Mouse (Mus musculus): ENCODE measurements around the gene Pcolce2. TPM values are rescaled to one million over a fixed set of nuclear protein-coding genes. Genes with fewer than 3 reads are reported as not detected.

Pcolce2 gene
- total and polyA plus RNA-seq, 3 experiments, result not detected

GRCm38 (mm10) chr9:95685660-95686440 lies 48.4 kb downstream of the Pcolce2 start:
- Histone ChIP-seq H3K27ac (ENCODE audit: control insufficient read depth, low read depth, low read length) (no peak overlapping the region), H3K9ac (ENCODE audit: control insufficient read depth, low read depth, low read length, poor library complexity, severe bottlenecking) (no peak overlapping the region), H3K36me3 (ENCODE audit: control insufficient read depth in 1 of 2, insufficient read depth in 2 of 2, low read length in 2 of 2) (no peaks in the 10 kb centered on the region), H3K9me3 (replicated peaks; ENCODE audit: insufficient read depth, low read length) (no peaks in the 10 kb centered on the region), H3K27me3 (ENCODE audit: control insufficient read depth in 1 of 2, insufficient read depth in 2 of 2, low read length in 2 of 2) (no peaks in the 10 kb centered on the region; a peak in 1 of 4 replicates), H3K4me1 (ENCODE audit: control insufficient read depth in 1 of 2, insufficient read depth in 2 of 2, low read length in 2 of 2) (no peaks in the 10 kb centered on the region), H3K4me3 (ENCODE audit: control insufficient read depth in 1 of 2, insufficient read depth in 1 of 2, low read depth in 2 of 2, low read length in 2 of 2) (no peak overlapping the region), H3K79me2 (ENCODE audit: control insufficient read depth, insufficient read depth, low read length, poor library complexity) (no peaks in the 10 kb centered on the region)
- TF ChIP-seq RAD21 (IDR thresholded peaks at IDR 0.05; ENCODE audit: low read depth, low read length) (no peak), RCOR1 (IDR thresholded peaks at IDR 0.05; ENCODE audit: low read depth, low read length) (no peak), GABPA (IDR thresholded peaks at IDR 0.05; ENCODE audit: low read depth, low read length) (no peak), SMC3 (IDR thresholded peaks at IDR 0.05; ENCODE audit: low read depth, low read length) (no peak)
- no peak for DNase-seq (ENCODE audit: low read depth, low spot score)

- H3K36me3 ChIP-seq (ENCODE audit: control insufficient read depth in 1 of 2, insufficient read depth in 2 of 2, low read length in 2 of 2), result no peaks in the 10 kb centered on the region
- no peak overlapping the region for H3K9ac ChIP-seq (ENCODE audit: control insufficient read depth, low read depth, low read length, poor library complexity, severe bottlenecking)
- no peak overlapping the region for H3K27ac ChIP-seq (ENCODE audit: control insufficient read depth, low read depth, low read length)
- H3K79me2 ChIP-seq (ENCODE audit: control insufficient read depth, insufficient read depth, low read length, poor library complexity), result no peaks in the 10 kb centered on the region
- H3K9me3 ChIP-seq (replicated peaks; ENCODE audit: insufficient read depth, low read length), result no peaks in the 10 kb centered on the region
- peak; percentile 18 for DNase-seq (ENCODE audit: low read depth, low spot score)
- no peaks in the 10 kb centered on the region; a peak in 1 of 4 replicates for H3K27me3 ChIP-seq (ENCODE audit: control insufficient read depth in 1 of 2, insufficient read depth in 2 of 2, low read length in 2 of 2)
- H3K4me3 ChIP-seq (ENCODE audit: control insufficient read depth in 1 of 2, insufficient read depth in 1 of 2, low read depth in 2 of 2, low read length in 2 of 2), result no peak overlapping the region
- no peaks in the 10 kb centered on the region for H3K4me1 ChIP-seq (ENCODE audit: control insufficient read depth in 1 of 2, insufficient read depth in 2 of 2, low read length in 2 of 2)
- TF ChIP-seq ZKSCAN1 (IDR thresholded peaks at IDR 0.05; ENCODE audit: low read depth, low read length) (no peak), NELFE (IDR thresholded peaks at IDR 0.05; ENCODE audit: low read depth, low read length) (no peak), TAL1 (IDR thresholded peaks at IDR 0.05; ENCODE audit: low read length) (no peak), POLR2AphosphoS5 (IDR thresholded peaks at IDR 0.05; ENCODE audit: borderline replicate concordance, low read depth, low read length) (no peak), MEF2A (IDR thresholded peaks at IDR 0.05; ENCODE audit: extremely low read depth, insufficient replicate concordance, low read depth, low read length, poor library complexity, severe bottlenecking) (no peak), ZC3H11A (IDR thresholded peaks at IDR 0.05; ENCODE audit: low read depth, low read length) (peak; percentile 48), ZMIZ1 (IDR thresholded peaks at IDR 0.05; ENCODE audit: low read depth, low read length) (no peak), SMC3 (IDR thresholded peaks at IDR 0.05; ENCODE audit: low read depth, low read length) (peak; percentile 84), CTCF (IDR thresholded peaks at IDR 0.05 in 2 of 3, conservative IDR thresholded peaks at IDR 0.05 in 1 of 3; ENCODE audit: control insufficient read depth in 1 of 3, insufficient read depth in 1 of 3, low read depth in 2 of 3, low read length in 3 of 3, poor library complexity in 1 of 3, severe bottlenecking in 1 of 3) (peak; percentile 68 to 72 (median 68)), SIN3A (IDR thresholded peaks at IDR 0.05; ENCODE audit: low read length) (no peak), CHD2 (IDR thresholded peaks at IDR 0.05; ENCODE audit: low read length) (no peak), ZNF384 (IDR thresholded peaks at IDR 0.05; ENCODE audit: low read depth, low read length) (no peak), BHLHE40 (IDR thresholded peaks at IDR 0.05; ENCODE audit: borderline replicate concordance, low read depth, low read length) (no peak), MAFK (IDR thresholded peaks at IDR 0.05; ENCODE audit: borderline replicate concordance, low read depth, low read length) (no peak), RAD21 (IDR thresholded peaks at IDR 0.05; ENCODE audit: low read depth, low read length) (peak; percentile 45), E2F4 (IDR thresholded peaks at IDR 0.05; ENCODE audit: borderline replicate concordance, low read depth, low read length) (no peak), MAZ (IDR thresholded peaks at IDR 0.05; ENCODE audit: low read depth, low read length) (no peak), MYB (IDR thresholded peaks at IDR 0.05; ENCODE audit: low read depth, low read length) (no peak), TBP (IDR thresholded peaks at IDR 0.05; ENCODE audit: low read depth, low read length) (no peak), GABPA (IDR thresholded peaks at IDR 0.05; ENCODE audit: low read depth, low read length) (no peak), NRF1 (IDR thresholded peaks at IDR 0.05; ENCODE audit: insufficient read depth, low read depth, low read length, poor library complexity, severe bottlenecking) (no peak), CHD1 (IDR thresholded peaks at IDR 0.05; ENCODE audit: low read depth, low read length) (no peak), ETS1 (IDR thresholded peaks at IDR 0.05; ENCODE audit: low read depth, low read length) (no peak)
These were observed 50.7 kb downstream of the Pcolce2 start for GRCm38 (mm10) chr9:95688064-95688463.

All from MEL (cell line).